Mouse (Mus musculus) brain, embryonic 14.5 days (tissue): ENCODE measurements around the gene Zkscan3. TPM values are rescaled to one million over a fixed set of nuclear protein-coding genes. Genes with fewer than 3 reads are reported as not detected.
"Not testable (repeated sequence)": the region's sequence is repeated elsewhere in the genome, so short reads cannot be mapped to it uniquely, and the experiment has no call there.

Experiments used
- DNase-seq: peaks from one replicate; pipeline ENCODE4 v3.0.0-alpha.2; 2011; ENCODE audit warnings: low read depth
- CTCF ChIP-seq: fragments of 200-500 bp; IDR thresholded peaks from 2 replicates; pipeline ENCODE4 v1.5.1; 2012; ENCODE audit warnings: inconsistent platforms, mild to moderate bottlenecking, moderate library complexity, borderline replicate concordance; ENCODE audit not compliant: insufficient read depth, insufficient read length; ENCODE audit errors: extremely low read depth
- POLR2A ChIP-seq: fragments of 200-500 bp; IDR thresholded peaks from 2 replicates; pipeline ENCODE4 v1.6.1; 2012; ENCODE audit warnings: mild to moderate bottlenecking, inconsistent platforms, borderline replicate concordance; ENCODE audit not compliant: poor library complexity, insufficient read depth, insufficient read length, severe bottlenecking; ENCODE audit errors: extremely low read depth
- polyA plus RNA-seq: library from polyadenylated mRNA; depleted of rRNA; stranded (reverse); fragments of >200 nt; gene quantifications from 2 replicates; pipeline ENCODE4 v1.2.3, GENCODE M21; 2012

Zkscan3 gene
- polyA plus RNA-seq, 1 experiment = 70.2 TPM

- no peak for DNase-seq
- TF ChIP-seq CTCF (no peak), POLR2A (no peak)
These were observed 12.7 kb upstream of the Zkscan3 start for GRCm38 (mm10) chr13:21415266-21415665.

GRCm38 (mm10) chr13:21414231-21415212 is 12.0 kb upstream of the Zkscan3 start:
- no peak for DNase-seq
- TF ChIP-seq POLR2A = no peak
- TF ChIP-seq CTCF = no peak

GRCm38 (mm10) chr13:21408805-21409459 is 6.4 kb upstream of the Zkscan3 start:
- DNase-seq = no peak
- TF ChIP-seq CTCF = no peak
- no peak for TF ChIP-seq POLR2A

GRCm38 (mm10) chr13:21407969-21408804 is 5.6 kb upstream of the Zkscan3 start:
- TF ChIP-seq POLR2A (0 out of 2 replicates have a peak, but pooled peaks have one; percentile 47), CTCF (no peak)
- DNase-seq = peak; percentile 96

GRCm38 (mm10) chr13:21407341-21407740 is 4.8 kb upstream of the Zkscan3 start:
- no peak for TF ChIP-seq POLR2A
- no peak for TF ChIP-seq CTCF
- DNase-seq = no peak

- no peak for TF ChIP-seq CTCF
- no peak for DNase-seq
These were observed 293 bp upstream of the Zkscan3 start for GRCm38 (mm10) chr13:21402848-21403247.

- no peak for TF ChIP-seq CTCF
- TF ChIP-seq POLR2A = no peak
- peak; percentile 43 for DNase-seq
These were observed 794 bp downstream of the Zkscan3 start for GRCm38 (mm10) chr13:21401636-21402286.

- no peak for DNase-seq
- no peak for TF ChIP-seq CTCF
- no peak for TF ChIP-seq POLR2A
These were observed 1.4 kb downstream of the Zkscan3 start for GRCm38 (mm10) chr13:21401166-21401565.

GRCm38 (mm10) chr13:21397486-21397885 is 5.1 kb downstream of the Zkscan3 start:
- TF ChIP-seq POLR2A (no peak), CTCF (no peak)
- DNase-seq = no peak

- DNase-seq = not testable (repeated sequence)
These were observed 6.5 kb downstream of the Zkscan3 start for GRCm38 (mm10) chr13:21396048-21396447.

GRCm38 (mm10) chr13:21395623-21396022 is 6.9 kb downstream of the Zkscan3 start:
- no peak for DNase-seq
- no peak for TF ChIP-seq CTCF
- no peak for TF ChIP-seq POLR2A

- DNase-seq = no peak
- TF ChIP-seq CTCF = no peak
- TF ChIP-seq POLR2A = no peak
These were observed 7.3 kb downstream of the Zkscan3 start for GRCm38 (mm10) chr13:21395211-21395610.
